Mouse (Mus musculus): ENCODE measurements around the gene Plekhh3. TPM values are rescaled to one million over a fixed set of nuclear protein-coding genes. Genes with fewer than 3 reads are reported as not detected.

Gene Plekhh3
- polyA plus RNA-seq, 1 experiment from 2014 or later = 12.8 TPM

GRCm38 (mm10) chr11:101155151-101155550 is 16.0 kb downstream of the Plekhh3 start:
- Histone ChIP-seq H3K36me3 (ENCODE audit: control insufficient read depth, insufficient read depth, low read length) (no peaks in the 10 kb centered on the region), H3K4me3 (ENCODE audit: control insufficient read depth in 1 of 2, insufficient read depth in 1 of 2, low read depth in 1 of 2, low read length in 2 of 2) (no peak overlapping the region), H3K4me2 (ENCODE audit: low read length) (peak overlapping the region; percentile 74), H3K27ac (replicated peaks in 1 of 2; ENCODE audit: control insufficient read depth in 1 of 2, insufficient read depth in 1 of 2, low read depth in 2 of 2, low read length in 2 of 2) (no peak overlapping the region), H3K4me1 (ENCODE audit: control insufficient read depth in 2 of 2, insufficient read depth in 2 of 2, low read length in 2 of 2) (peaks cover 5 to 6% of the 10 kb centered on the region in 2 experiments; a peak in 3 of 4 replicates), H3K9me3 (ENCODE audit: control insufficient read depth, low read length) (no peaks in the 10 kb centered on the region), H3K27me3 (ENCODE audit: control insufficient read depth, insufficient read depth, low read length) (0 out of 2 replicates have a peak, but pooled peaks cover 3% of the 10 kb centered on the region), H3K9ac (ENCODE audit: low read length) (no peak overlapping the region)
- no peak for ATAC-seq (ENCODE audit: insufficient number of reproducible peaks, insufficient read depth, low FRiP score, low read depth)
- WGBS = 71% methylated on average over 6 of the region's 6 CpGs

DNA sequence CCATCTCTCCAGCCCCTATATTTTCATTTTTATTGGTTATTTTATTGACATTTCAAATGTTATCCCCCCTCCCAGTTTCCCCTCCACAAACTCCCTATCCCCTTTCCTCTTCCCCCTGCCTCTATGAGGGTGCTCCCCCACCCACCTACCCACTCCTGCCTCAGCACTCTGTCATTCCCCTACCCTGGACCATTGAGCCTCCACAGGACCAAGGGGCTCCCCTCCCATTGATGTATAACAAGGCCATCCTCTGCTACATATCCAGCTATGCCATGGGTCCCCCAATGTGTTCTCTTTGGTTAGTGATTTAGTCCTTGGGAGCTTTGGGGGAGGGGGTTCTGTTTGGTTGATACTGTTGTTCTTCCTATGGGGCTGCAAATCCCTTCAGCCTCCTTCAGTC is 16.5 kb downstream of the Plekhh3 start:
- H3K4me2 ChIP-seq (ENCODE audit: low read length) = no peak overlapping the region
- no peaks in the 10 kb centered on the region for H3K36me3 ChIP-seq (ENCODE audit: control insufficient read depth, insufficient read depth, low read length)
- peaks cover 5 to 6% of the 10 kb centered on the region in 2 experiments for H3K4me1 ChIP-seq (ENCODE audit: control insufficient read depth in 2 of 2, insufficient read depth in 2 of 2, low read length in 2 of 2)
- no peak overlapping the region for H3K27ac ChIP-seq (replicated peaks in 1 of 2; ENCODE audit: control insufficient read depth in 1 of 2, insufficient read depth in 1 of 2, low read depth in 2 of 2, low read length in 2 of 2)
- H3K27me3 ChIP-seq (ENCODE audit: control insufficient read depth, insufficient read depth, low read length) = 0 out of 2 replicates have a peak, but pooled peaks cover 3% of the 10 kb centered on the region
- no peak overlapping the region for H3K4me3 ChIP-seq (ENCODE audit: control insufficient read depth in 1 of 2, insufficient read depth in 1 of 2, low read depth in 1 of 2, low read length in 2 of 2)
- ATAC-seq (ENCODE audit: insufficient number of reproducible peaks, insufficient read depth, low FRiP score, low read depth) = no peak
- H3K9me3 ChIP-seq (ENCODE audit: control insufficient read depth, low read length) = no peaks in the 10 kb centered on the region
- no peak overlapping the region for H3K9ac ChIP-seq (ENCODE audit: low read length)

DNA sequence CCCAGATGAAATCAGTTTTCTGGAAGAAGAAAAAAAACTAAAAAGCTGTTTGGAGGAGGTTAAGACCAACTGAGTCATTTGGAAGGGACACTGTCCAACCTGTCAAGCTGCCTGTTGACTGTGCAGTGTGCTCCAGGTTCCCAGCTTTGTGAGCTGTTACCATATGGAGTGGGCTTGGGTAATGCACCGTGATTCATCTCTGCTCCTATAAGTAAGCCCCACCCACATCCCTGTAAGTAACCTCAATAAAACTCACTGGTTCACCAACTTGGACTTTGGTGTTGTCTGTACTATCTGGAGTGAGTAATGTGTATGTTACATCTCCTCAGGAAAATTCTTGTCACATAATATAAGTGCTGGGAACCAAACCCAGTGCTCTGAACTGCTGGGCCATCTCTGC is 18.3 kb downstream of the Plekhh3 start:
- peaks cover 5 to 13% of the 10 kb centered on the region in 2 experiments for H3K4me1 ChIP-seq (ENCODE audit: control insufficient read depth in 2 of 2, insufficient read depth in 2 of 2, low read length in 2 of 2)
- no peak overlapping the region for H3K4me3 ChIP-seq (ENCODE audit: control insufficient read depth in 1 of 2, insufficient read depth in 1 of 2, low read depth in 1 of 2, low read length in 2 of 2)
- 81% methylated on average over 1 of the region's 1 CpGs for WGBS
- H3K27me3 ChIP-seq (ENCODE audit: control insufficient read depth, insufficient read depth, low read length) = no peaks in the 10 kb centered on the region
- no peak for ATAC-seq (ENCODE audit: insufficient number of reproducible peaks, insufficient read depth, low FRiP score, low read depth)
- no peak overlapping the region for H3K4me2 ChIP-seq (ENCODE audit: low read length)
- no peak overlapping the region for H3K27ac ChIP-seq (replicated peaks in 1 of 2; ENCODE audit: control insufficient read depth in 1 of 2, insufficient read depth in 1 of 2, low read depth in 2 of 2, low read length in 2 of 2)
- no peak overlapping the region for H3K9ac ChIP-seq (ENCODE audit: low read length)
- no peaks in the 10 kb centered on the region for H3K9me3 ChIP-seq (ENCODE audit: control insufficient read depth, low read length)
- H3K36me3 ChIP-seq (ENCODE audit: control insufficient read depth, insufficient read depth, low read length) = no peaks in the 10 kb centered on the region

- no peaks in the 10 kb centered on the region for H3K27me3 ChIP-seq (ENCODE audit: control insufficient read depth, insufficient read depth, low read length)
- ATAC-seq (ENCODE audit: insufficient number of reproducible peaks, insufficient read depth, low FRiP score, low read depth) = no peak
- H3K4me2 ChIP-seq (ENCODE audit: low read length) = no peak overlapping the region
- no peak overlapping the region for H3K9ac ChIP-seq (ENCODE audit: low read length)
- H3K9me3 ChIP-seq (ENCODE audit: control insufficient read depth, low read length) = no peaks in the 10 kb centered on the region
- H3K4me1 ChIP-seq (ENCODE audit: control insufficient read depth in 2 of 2, insufficient read depth in 2 of 2, low read length in 2 of 2) = peaks cover 3 to 10% of the 10 kb centered on the region in 2 experiments
- H3K36me3 ChIP-seq (ENCODE audit: control insufficient read depth, insufficient read depth, low read length) = no peaks in the 10 kb centered on the region
- WGBS = 48% methylated on average over 2 of the region's 2 CpGs
- H3K4me3 ChIP-seq (ENCODE audit: control insufficient read depth in 1 of 2, insufficient read depth in 1 of 2, low read depth in 1 of 2, low read length in 2 of 2) = no peak overlapping the region
- no peak overlapping the region for H3K27ac ChIP-seq (replicated peaks in 1 of 2; ENCODE audit: control insufficient read depth in 1 of 2, insufficient read depth in 1 of 2, low read depth in 2 of 2, low read length in 2 of 2)
Observed at GRCm38 (mm10) chr11:101151063-101151462, 20.1 kb downstream of the Plekhh3 start.

DNA sequence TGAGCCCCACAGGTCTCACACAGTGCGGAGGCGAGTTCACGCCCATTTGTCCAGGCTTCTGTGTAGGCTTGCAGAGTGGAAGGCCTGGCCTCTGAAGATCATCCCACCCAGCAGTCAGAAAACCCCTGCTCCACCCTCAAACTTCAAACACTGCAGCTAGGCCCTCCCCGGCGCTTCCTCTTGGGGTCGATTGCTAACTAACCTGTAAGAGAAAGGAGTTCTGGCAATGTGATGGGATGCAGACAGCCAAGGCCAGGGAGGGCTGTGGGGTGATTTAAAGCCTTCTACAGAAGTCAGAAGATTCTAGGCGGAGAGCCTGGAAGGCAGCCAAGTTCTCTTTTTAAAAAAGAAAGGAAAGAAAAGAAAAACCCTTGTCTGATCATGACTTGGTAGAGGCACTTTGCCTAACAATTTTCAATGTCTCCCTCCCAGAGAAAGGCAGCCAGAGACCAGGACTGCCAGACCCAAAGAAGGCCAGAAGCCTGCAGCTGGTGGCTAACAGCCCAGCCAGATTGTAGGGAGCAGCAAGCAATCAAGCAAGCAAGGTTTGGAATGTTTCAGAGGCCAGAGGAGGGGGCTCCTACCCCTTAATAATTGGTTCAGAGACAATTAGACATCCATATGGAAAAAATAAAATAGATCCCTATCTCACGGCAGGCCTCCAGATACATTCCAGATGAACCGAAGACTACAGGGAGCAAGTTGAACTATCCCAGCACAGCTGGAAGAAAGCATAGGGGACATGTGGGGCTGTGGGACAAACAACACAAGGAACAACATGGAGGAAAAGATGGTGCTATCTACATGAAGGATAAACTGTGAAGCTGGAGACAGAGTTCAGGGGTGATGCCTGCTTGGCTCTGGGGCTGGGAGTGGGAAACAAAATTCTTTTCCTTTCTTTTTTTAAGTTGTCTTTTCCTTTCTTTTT is 21.7 kb downstream of the Plekhh3 start:
- Histone ChIP-seq H3K9ac (ENCODE audit: low read length) (no peak overlapping the region), H3K4me1 (ENCODE audit: control insufficient read depth in 2 of 2, insufficient read depth in 2 of 2, low read length in 2 of 2) (peaks cover 0 to 7% of the 10 kb centered on the region in 2 experiments; a peak in 3 of 4 replicates), H3K4me2 (ENCODE audit: low read length) (no peak overlapping the region), H3K27me3 (ENCODE audit: control insufficient read depth, insufficient read depth, low read length) (no peaks in the 10 kb centered on the region), H3K36me3 (ENCODE audit: control insufficient read depth, insufficient read depth, low read length) (no peaks in the 10 kb centered on the region), H3K4me3 (ENCODE audit: control insufficient read depth in 1 of 2, insufficient read depth in 1 of 2, low read depth in 1 of 2, low read length in 2 of 2) (no peak overlapping the region), H3K27ac (replicated peaks in 1 of 2; ENCODE audit: control insufficient read depth in 1 of 2, insufficient read depth in 1 of 2, low read depth in 2 of 2, low read length in 2 of 2) (peak overlapping the region in 1 of 2 experiments; percentile 33; a peak in 1 of 4 replicates), H3K9me3 (ENCODE audit: control insufficient read depth, low read length) (no peaks in the 10 kb centered on the region)
- ATAC-seq (ENCODE audit: insufficient number of reproducible peaks, insufficient read depth, low FRiP score, low read depth) = no peak
- 53% methylated on average over 9 of the region's 9 CpGs for WGBS

GRCm38 (mm10) chr11:101148751-101149150 is 22.4 kb downstream of the Plekhh3 start:
- ATAC-seq (ENCODE audit: insufficient number of reproducible peaks, insufficient read depth, low FRiP score, low read depth) = no peak
- H3K9ac ChIP-seq (ENCODE audit: low read length) = no peak overlapping the region
- no peak overlapping the region for H3K4me3 ChIP-seq (ENCODE audit: control insufficient read depth in 1 of 2, insufficient read depth in 1 of 2, low read depth in 1 of 2, low read length in 2 of 2)
- 0 out of 4 replicates have a peak overlapping the region, but pooled peaks of 1 of the 2 experiments have one; percentile 33 for H3K27ac ChIP-seq (replicated peaks in 1 of 2; ENCODE audit: control insufficient read depth in 1 of 2, insufficient read depth in 1 of 2, low read depth in 2 of 2, low read length in 2 of 2)
- H3K27me3 ChIP-seq (ENCODE audit: control insufficient read depth, insufficient read depth, low read length) = no peaks in the 10 kb centered on the region
- H3K4me2 ChIP-seq (ENCODE audit: low read length) = no peak overlapping the region
- 68% methylated on average over 10 of the region's 10 CpGs for WGBS
- H3K4me1 ChIP-seq (ENCODE audit: control insufficient read depth in 2 of 2, insufficient read depth in 2 of 2, low read length in 2 of 2) = peaks cover 3 to 7% of the 10 kb centered on the region in 2 experiments; a peak in 3 of 4 replicates
- no peaks in the 10 kb centered on the region for H3K36me3 ChIP-seq (ENCODE audit: control insufficient read depth, insufficient read depth, low read length)
- no peaks in the 10 kb centered on the region for H3K9me3 ChIP-seq (ENCODE audit: control insufficient read depth, low read length)

- no peaks in the 10 kb centered on the region for H3K9me3 ChIP-seq (ENCODE audit: control insufficient read depth, low read length)
- no peak overlapping the region for H3K9ac ChIP-seq (ENCODE audit: low read length)
- no peak overlapping the region for H3K27ac ChIP-seq (replicated peaks in 1 of 2; ENCODE audit: control insufficient read depth in 1 of 2, insufficient read depth in 1 of 2, low read depth in 2 of 2, low read length in 2 of 2)
- H3K4me2 ChIP-seq (ENCODE audit: low read length) = no peak overlapping the region
- 40% methylated on average over 10 of the region's 10 CpGs for WGBS
- no peak overlapping the region for H3K4me3 ChIP-seq (ENCODE audit: control insufficient read depth in 1 of 2, insufficient read depth in 1 of 2, low read depth in 1 of 2, low read length in 2 of 2)
- H3K27me3 ChIP-seq (ENCODE audit: control insufficient read depth, insufficient read depth, low read length) = no peaks in the 10 kb centered on the region
- no peak for ATAC-seq (ENCODE audit: insufficient number of reproducible peaks, insufficient read depth, low FRiP score, low read depth)
- peaks cover 7% of the 10 kb centered on the region in 2 experiments; a peak in 3 of 4 replicates for H3K4me1 ChIP-seq (ENCODE audit: control insufficient read depth in 2 of 2, insufficient read depth in 2 of 2, low read length in 2 of 2)
- H3K36me3 ChIP-seq (ENCODE audit: control insufficient read depth, insufficient read depth, low read length) = no peaks in the 10 kb centered on the region
Observed at GRCm38 (mm10) chr11:101146377-101146776, 24.8 kb downstream of the Plekhh3 start.
